Mouse (Mus musculus) thymus, adult 2 months (tissue): ENCODE data around the gene Braf. TPM values are rescaled to one million over a fixed set of nuclear protein-coding genes. Genes with fewer than 3 reads are reported as not detected.
A peak's percentile ranks its signal among the peaks of the same experiment; 100 is the strongest.

Experiments
- DNase-seq: peaks from one replicate; pipeline ENCODE4 v3.0.0; 2021
- H3K27ac ChIP-seq: fragments of 200-500 bp; 2 replicates; pipeline ENCODE4 v1.5.1; 2012; ENCODE audit warnings: low read length, control low read depth; ENCODE audit not compliant: control insufficient read depth, insufficient read depth
- H3K27me3 ChIP-seq: fragments of 200-500 bp; 2 replicates; pipeline ENCODE4 v1.6.1; 2012; ENCODE audit warnings: mild to moderate bottlenecking, low read length, moderate library complexity, mixed read lengths; ENCODE audit not compliant: control insufficient read depth, insufficient read depth
- H3K36me3 ChIP-seq: fragments of 200-500 bp; 2 replicates; pipeline ENCODE4 v1.6.1; 2012; ENCODE audit warnings: mild to moderate bottlenecking, low read length, moderate library complexity; ENCODE audit not compliant: control insufficient read depth, insufficient read depth
- H3K4me1 ChIP-seq: fragments of 200-500 bp; replicated peaks from 2 replicates; pipeline ENCODE4 v1.6.1; 2012; ENCODE audit warnings: low read length; ENCODE audit not compliant: control insufficient read depth, insufficient read depth
- H3K4me3 ChIP-seq: fragments of 200-500 bp; 2 replicates; pipeline ENCODE4 v1.5.1; 2012; ENCODE audit warnings: mild to moderate bottlenecking, low read length, control low read depth, moderate library complexity; ENCODE audit not compliant: control insufficient read depth, insufficient read depth
- CTCF ChIP-seq: fragments of 200-500 bp; IDR thresholded peaks from 2 replicates; pipeline ENCODE4 v1.5.1; 2012; ENCODE audit warnings: mild to moderate bottlenecking, control low read depth, low read length, moderate library complexity, borderline replicate concordance; ENCODE audit not compliant: control insufficient read depth, poor library complexity, insufficient read depth; ENCODE audit errors: extremely low read depth
- POLR2A ChIP-seq: fragments of 200-500 bp; IDR thresholded peaks from 2 replicates; pipeline ENCODE4 v1.6.1; 2012; ENCODE audit warnings: mild to moderate bottlenecking, low read length, control low read depth, moderate library complexity; ENCODE audit not compliant: control insufficient read depth, poor library complexity, insufficient read depth; ENCODE audit errors: extremely low read depth
- WGBS: fragments of 180-500 bp; shearing (Covaris S2); methylation state at CpG from one replicate; pipeline ENCODE4 v1.1.7; 2018; 5-methylcytosine and 5-hydroxymethylcytosine counted together
- polyA plus RNA-seq: library from polyadenylated mRNA; depleted of rRNA; stranded (reverse); fragments of >200 nt; gene quantifications from 2 replicates; pipeline ENCODE4 v1.2.3, GENCODE M21; 2012

The Braf gene
- polyA plus RNA-seq, 1 experiment, result 15.5 TPM

DNA sequence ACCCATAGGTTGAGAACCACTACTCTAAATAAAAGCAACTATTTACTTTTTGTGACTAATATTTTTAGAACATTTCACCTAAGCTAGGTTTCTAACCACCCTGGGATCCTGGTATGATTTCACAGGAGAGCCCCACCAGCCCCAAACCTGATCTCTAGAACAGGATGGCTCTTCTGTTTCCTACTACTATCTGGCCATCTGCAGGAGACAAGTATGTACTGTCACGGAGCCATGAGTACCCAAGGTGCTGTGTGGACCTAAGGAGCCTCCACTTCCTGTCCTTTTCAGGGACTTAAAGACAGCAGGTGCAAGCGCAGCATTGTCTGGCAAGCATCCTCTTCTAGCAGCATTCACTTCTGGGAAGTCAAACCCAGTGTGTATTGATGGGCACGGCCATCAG lies 123.4 kb downstream of the Braf start:
- Histone ChIP-seq H3K4me3 (no peak overlapping the region), H3K4me1 (no peaks in the 10 kb centered on the region), H3K27ac (no peak overlapping the region), H3K36me3 (peaks cover 18% of the 10 kb centered on the region; the same call in 1 of the 2 replicates), H3K27me3 (no peaks in the 10 kb centered on the region)
- 32% methylated on average over 3 of the region's 3 CpGs for WGBS
- DNase-seq, result no peak
- no peak for TF ChIP-seq POLR2A
- TF ChIP-seq CTCF, result no peak

DNA sequence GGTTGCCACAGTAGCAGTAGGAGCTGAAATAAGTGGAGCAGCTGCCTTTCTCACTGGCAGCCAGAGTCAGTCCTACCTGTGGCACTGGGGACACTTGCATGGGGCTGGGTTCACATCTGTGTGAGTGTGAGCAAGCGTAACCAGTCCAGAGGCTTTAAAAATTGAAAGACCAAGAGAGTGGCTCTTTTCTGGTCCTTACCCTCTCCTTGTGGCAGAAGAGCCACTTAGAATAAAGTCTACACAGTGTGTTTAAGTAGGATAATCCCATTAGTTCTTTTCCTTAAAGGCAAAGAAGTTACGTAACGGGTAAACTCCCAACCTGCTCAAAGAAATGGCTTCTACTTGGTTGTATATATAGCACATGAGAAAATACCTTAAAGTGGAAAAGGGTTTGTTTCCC lies 124.4 kb downstream of the Braf start:
- WGBS, result 98% methylated on average over 3 of the region's 3 CpGs
- H3K4me1 ChIP-seq, result no peaks in the 10 kb centered on the region
- no peaks in the 10 kb centered on the region for H3K27me3 ChIP-seq
- no peak overlapping the region for H3K4me3 ChIP-seq
- no peak overlapping the region for H3K27ac ChIP-seq
- TF ChIP-seq POLR2A (no peak), CTCF (no peak)
- no peak for DNase-seq
- peaks cover 18% of the 10 kb centered on the region; the same call in 1 of the 2 replicates for H3K36me3 ChIP-seq

GRCm38 (mm10) chr6:39592401-39593214 lies 132.7 kb downstream of the Braf start, which contains the start of gene Ndufb2:
Ndufb2 (plus strand) TSS chr6:39592574.
- peak; percentile 90 for DNase-seq
- peaks cover 7% of the 10 kb centered on the region for H3K4me1 ChIP-seq
- no peaks in the 10 kb centered on the region for H3K36me3 ChIP-seq
- WGBS, result under 1% methylated on average over 56 of the region's 56 CpGs
- no peak within 1 kb of the TSS for H3K27ac ChIP-seq
- H3K4me3 ChIP-seq, result peak within 1 kb of the TSS; percentile 64
- TF ChIP-seq CTCF, result peak; percentile 33; the same call in 1 of the 2 replicates
- peak; percentile 66 for TF ChIP-seq POLR2A
- H3K27me3 ChIP-seq, result no peaks in the 10 kb centered on the region

- H3K27me3 ChIP-seq, result no peaks in the 10 kb centered on the region
- no peak overlapping the region for H3K4me3 ChIP-seq
- no peak overlapping the region for H3K27ac ChIP-seq
- DNase-seq, result no peak
- no peaks in the 10 kb centered on the region for H3K36me3 ChIP-seq
- 97% methylated on average over 4 of the region's 4 CpGs for WGBS
- TF ChIP-seq POLR2A (no peak), CTCF (no peak)
- H3K4me1 ChIP-seq, result peaks cover 7% of the 10 kb centered on the region
Measured at GRCm38 (mm10) chr6:39591481-39591880, 133.8 kb downstream of the Braf start.

DNA sequence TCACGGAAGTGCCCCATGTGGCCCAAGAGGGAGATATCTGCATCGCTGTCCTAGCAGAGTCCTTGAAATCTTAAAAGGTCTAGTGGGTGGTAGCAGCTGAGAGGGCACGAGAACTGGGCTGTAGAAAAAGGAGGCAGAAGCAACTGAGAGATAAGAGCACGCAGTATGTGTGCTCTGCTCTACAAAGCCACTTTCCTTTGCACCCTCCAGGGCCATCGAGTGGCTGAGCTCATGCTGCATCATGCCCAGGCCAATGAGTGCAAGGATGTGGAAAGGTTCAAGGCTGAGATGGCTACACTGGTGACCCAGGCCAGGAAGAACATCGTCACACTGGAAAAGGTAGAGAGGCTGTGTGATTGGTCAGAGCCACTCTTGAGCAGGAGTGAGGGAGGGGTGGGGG lies 139.7 kb downstream of the Braf start, which contains the start of gene Gm42420:
Gm42420 (plus strand) TSS at position 237 of the 400 bp plus-strand sequence.
- Histone ChIP-seq H3K27me3 (no peaks in the 10 kb centered on the region), H3K4me1 (no peaks in the 10 kb centered on the region), H3K36me3 (no peaks in the 10 kb centered on the region; the same call in 1 of the 2 replicates), H3K27ac (no peak within 1 kb of the TSS), H3K4me3 (no peak within 1 kb of the TSS)
- no peak for TF ChIP-seq CTCF
- no peak for TF ChIP-seq POLR2A
- 96% methylated on average over 6 of the region's 6 CpGs for WGBS
- DNase-seq, result no peak

GRCm38 (mm10) chr6:39581087-39581784 lies 144.0 kb downstream of the Braf start:
- Histone ChIP-seq H3K27me3 (no peaks in the 10 kb centered on the region), H3K4me1 (no peaks in the 10 kb centered on the region), H3K27ac (no peak overlapping the region), H3K36me3 (peaks cover 3% of the 10 kb centered on the region), H3K4me3 (no peak overlapping the region)
- WGBS, result 96% methylated on average over 7 of the region's 7 CpGs
- TF ChIP-seq CTCF, result no peak
- no peak for TF ChIP-seq POLR2A
- no peak for DNase-seq
